Mouse (Mus musculus): ENCODE results near the gene Dusp10. TPM values are rescaled to one million over a fixed set of nuclear protein-coding genes. Genes with fewer than 3 reads are reported as not detected.
A peak's percentile ranks its signal among the peaks of the same experiment; 100 is the strongest.

Dusp10 gene
- polyA plus RNA-seq, 1 experiment from 2014 or later: 5.8 TPM

DNA sequence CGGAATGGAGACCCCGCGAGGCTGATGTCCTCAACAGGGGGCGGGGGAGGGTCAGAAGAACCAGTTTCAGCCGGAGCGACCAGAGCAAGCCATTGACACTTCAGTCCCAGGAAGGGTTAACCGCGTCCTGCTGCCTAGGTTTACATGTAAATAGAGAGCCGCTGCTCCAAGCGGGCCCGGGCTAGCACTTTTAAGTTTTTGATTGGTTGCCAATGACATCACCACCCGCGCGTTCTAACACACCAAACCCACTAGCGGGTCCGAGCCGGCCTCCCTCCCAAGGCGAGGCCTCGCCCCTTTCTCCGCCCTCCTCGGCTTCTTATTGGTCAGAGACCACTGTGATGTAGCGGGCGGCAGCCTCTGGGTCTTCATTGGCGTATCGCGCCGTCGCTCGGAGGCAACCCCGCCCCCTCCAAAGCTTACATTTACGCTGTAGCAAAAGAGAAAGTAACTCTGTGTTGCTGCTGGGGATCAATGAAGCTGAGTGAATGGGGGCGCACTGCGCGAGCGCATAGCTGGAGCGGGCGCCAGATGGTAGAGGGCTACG, 21.0 kb downstream of the Dusp10 start, which contains the start of gene 1700056E22Rik:
TSS of gene 1700056E22Rik (minus strand) at position 291 of the 547 bp plus-strand sequence.
- H3K9me3 ChIP-seq (ENCODE audit: control insufficient read depth, low read length): no peaks in the 10 kb centered on the region
- H3K9ac ChIP-seq (ENCODE audit: low read length): peak within 1 kb of the TSS; percentile 95
- peaks cover 8% of the 10 kb centered on the region for H3K4me1 ChIP-seq (ENCODE audit: control insufficient read depth, insufficient read depth, low read length)
- DNase-seq (ENCODE audit: low spot score) (peak; percentile 99), ATAC-seq (ENCODE audit: insufficient read depth, low FRiP score, low TSS enrichment) (peak; percentile 99)
- under 1% methylated on average over 38 of the region's 38 CpGs for WGBS
- peak within 1 kb of the TSS; percentile 96 for H3K27ac ChIP-seq (ENCODE audit: low read depth, low read length)
- no peaks in the 10 kb centered on the region for H3K27me3 ChIP-seq (ENCODE audit: control insufficient read depth, insufficient read depth, low read length)
- no peaks in the 10 kb centered on the region for H3K36me3 ChIP-seq (ENCODE audit: control insufficient read depth, insufficient read depth, low read length)
- H3K4me3 ChIP-seq (ENCODE audit: low read depth, low read length): peak within 1 kb of the TSS; percentile 67
- H3K4me2 ChIP-seq (ENCODE audit: low read depth): peak within 1 kb of the TSS; percentile 82

DNA sequence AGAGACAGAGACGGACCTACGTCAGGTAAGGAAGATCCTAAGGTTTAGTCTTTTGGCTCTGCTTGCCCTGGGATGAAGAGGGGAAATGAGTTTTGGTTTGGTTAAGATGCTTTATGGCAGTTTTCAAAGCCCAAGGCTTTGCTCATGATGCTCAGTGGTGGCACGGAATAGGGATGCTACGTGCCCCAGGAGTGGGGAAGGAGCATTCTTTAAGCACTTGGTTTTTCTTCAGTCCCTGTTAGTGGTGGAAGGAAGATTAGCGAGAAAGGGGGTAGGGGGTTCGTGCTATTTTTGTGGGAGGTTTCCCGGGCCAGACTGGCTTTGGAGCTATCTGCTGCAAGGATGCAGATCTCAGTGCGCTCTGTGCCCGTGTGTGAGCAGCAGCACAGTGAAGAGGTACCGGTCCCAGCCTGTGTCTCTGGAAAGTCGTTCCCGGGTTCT, 21.7 kb downstream of the Dusp10 start:
- H3K27ac ChIP-seq (ENCODE audit: low read depth, low read length): peak overlapping the region; percentile 54; the same call in 1 of the 2 replicates
- no peaks in the 10 kb centered on the region for H3K9me3 ChIP-seq (ENCODE audit: control insufficient read depth, low read length)
- peak overlapping the region; percentile 53 for H3K9ac ChIP-seq (ENCODE audit: low read length)
- WGBS: 0% methylated on average over 12 of the region's 12 CpGs
- no peaks in the 10 kb centered on the region for H3K27me3 ChIP-seq (ENCODE audit: control insufficient read depth, insufficient read depth, low read length)
- peaks cover 8% of the 10 kb centered on the region for H3K4me1 ChIP-seq (ENCODE audit: control insufficient read depth, insufficient read depth, low read length)
- H3K36me3 ChIP-seq (ENCODE audit: control insufficient read depth, insufficient read depth, low read length): no peaks in the 10 kb centered on the region
- peak overlapping the region; percentile 67 for H3K4me3 ChIP-seq (ENCODE audit: low read depth, low read length)
- peak; percentile 56 for DNase-seq (ENCODE audit: low spot score)
- ATAC-seq (ENCODE audit: insufficient read depth, low FRiP score, low TSS enrichment): 0 out of 2 replicates have a peak, but pooled peaks have one; percentile 0
- H3K4me2 ChIP-seq (ENCODE audit: low read depth): peak overlapping the region; percentile 70

DNA sequence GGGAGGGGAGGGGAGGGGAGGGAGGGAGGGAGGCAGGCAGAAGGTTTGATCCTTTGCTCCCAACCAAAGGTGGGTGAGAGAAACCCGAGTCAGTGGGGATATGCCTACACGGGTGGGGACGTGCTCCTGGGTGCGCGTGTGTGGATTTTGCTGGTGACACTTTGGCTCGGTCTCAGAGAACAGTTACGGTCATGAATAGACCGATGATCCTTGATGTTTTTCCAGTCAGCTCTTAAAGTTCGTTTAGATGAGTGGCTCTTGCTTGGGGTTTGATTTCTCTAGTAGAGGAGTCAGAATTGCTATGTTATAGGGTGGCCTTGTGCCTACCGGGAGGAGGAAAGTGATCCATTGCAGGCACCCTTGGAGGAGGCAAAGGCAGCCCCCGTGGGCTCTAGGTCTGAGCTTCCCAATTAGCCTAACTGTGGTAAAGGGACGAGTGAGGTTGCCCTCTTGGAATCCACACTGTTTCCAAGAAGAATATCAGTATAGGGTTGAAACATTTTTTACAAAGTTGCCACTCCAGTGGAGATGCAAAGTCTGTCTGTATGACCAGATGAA, 22.3 kb downstream of the Dusp10 start:
- no peaks in the 10 kb centered on the region for H3K36me3 ChIP-seq (ENCODE audit: control insufficient read depth, insufficient read depth, low read length)
- H3K4me1 ChIP-seq (ENCODE audit: control insufficient read depth, insufficient read depth, low read length): peaks cover 8% of the 10 kb centered on the region
- ATAC-seq (ENCODE audit: insufficient read depth, low FRiP score, low TSS enrichment) (no peak), DNase-seq (ENCODE audit: low spot score) (no peak)
- no peaks in the 10 kb centered on the region for H3K27me3 ChIP-seq (ENCODE audit: control insufficient read depth, insufficient read depth, low read length)
- peak overlapping the region; percentile 70 for H3K4me2 ChIP-seq (ENCODE audit: low read depth)
- no peaks in the 10 kb centered on the region for H3K9me3 ChIP-seq (ENCODE audit: control insufficient read depth, low read length)
- H3K9ac ChIP-seq (ENCODE audit: low read length): 0 out of 2 replicates have a peak overlapping the region, but pooled peaks have one; percentile 24
- WGBS: 7% methylated on average over 12 of the region's 12 CpGs
- peak overlapping the region; percentile 67 for H3K4me3 ChIP-seq (ENCODE audit: low read depth, low read length)
- no peak overlapping the region for H3K27ac ChIP-seq (ENCODE audit: low read depth, low read length)

DNA sequence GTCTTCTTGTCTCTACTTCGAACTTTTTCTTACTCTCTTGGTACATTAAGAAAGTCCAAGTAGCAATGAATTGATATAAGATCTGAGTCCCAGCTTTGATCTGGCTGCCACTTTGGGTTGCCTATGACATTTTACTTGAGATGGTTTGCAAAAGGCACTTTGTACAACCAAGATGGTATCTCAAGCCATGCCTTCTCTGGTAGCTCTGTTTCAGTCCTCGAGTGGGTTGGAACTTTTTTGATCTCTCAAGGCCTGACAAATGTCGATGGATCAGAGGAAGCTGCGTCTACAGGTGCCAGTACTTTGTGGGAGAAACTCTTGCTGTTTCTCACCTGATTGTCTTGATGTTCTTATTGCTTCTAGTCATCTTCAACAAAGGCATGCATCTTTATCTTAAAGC, 24.7 kb downstream of the Dusp10 start:
- H3K4me2 ChIP-seq (ENCODE audit: low read depth): no peak overlapping the region
- no peak for DNase-seq (ENCODE audit: low spot score)
- WGBS: 90% methylated on average over 4 of the region's 4 CpGs

DNA sequence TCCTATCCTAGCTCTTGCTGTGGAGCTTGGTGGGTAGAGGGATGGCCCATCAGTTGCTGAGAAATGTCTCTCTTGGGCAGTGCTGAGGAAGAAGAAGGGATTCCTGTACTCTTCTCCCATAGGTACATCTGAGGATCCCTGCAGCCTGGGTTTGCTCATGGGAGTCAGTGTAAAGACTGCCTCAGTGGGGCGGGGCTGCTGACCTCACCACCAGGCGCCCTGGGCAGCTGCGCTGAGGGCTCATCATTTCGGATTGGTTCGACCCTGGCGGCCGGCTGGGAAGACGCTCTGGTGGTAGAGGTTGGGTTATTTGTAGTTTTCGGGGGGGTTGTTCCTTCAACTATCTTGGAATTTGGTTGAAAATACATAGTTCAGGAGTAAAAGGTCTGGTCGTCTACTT, 26.2 kb downstream of the Dusp10 start:
- ATAC-seq (ENCODE audit: insufficient read depth, low FRiP score, low TSS enrichment): no peak

More for the DNA sequence above, 24.7 kb downstream of the Dusp10 start:
- Histone ChIP-seq H3K27ac (ENCODE audit: low read depth, low read length) (no peak overlapping the region), H3K4me1 (ENCODE audit: control insufficient read depth, insufficient read depth, low read length) (peaks cover 7% of the 10 kb centered on the region), H3K9ac (ENCODE audit: low read length) (no peak overlapping the region), H3K27me3 (ENCODE audit: control insufficient read depth, insufficient read depth, low read length) (no peaks in the 10 kb centered on the region), H3K4me3 (ENCODE audit: low read depth, low read length) (no peak overlapping the region), H3K9me3 (ENCODE audit: control insufficient read depth, low read length) (no peaks in the 10 kb centered on the region), H3K36me3 (ENCODE audit: control insufficient read depth, insufficient read depth, low read length) (no peaks in the 10 kb centered on the region)
- no peak for ATAC-seq (ENCODE audit: insufficient read depth, low FRiP score, low TSS enrichment)

DNA sequence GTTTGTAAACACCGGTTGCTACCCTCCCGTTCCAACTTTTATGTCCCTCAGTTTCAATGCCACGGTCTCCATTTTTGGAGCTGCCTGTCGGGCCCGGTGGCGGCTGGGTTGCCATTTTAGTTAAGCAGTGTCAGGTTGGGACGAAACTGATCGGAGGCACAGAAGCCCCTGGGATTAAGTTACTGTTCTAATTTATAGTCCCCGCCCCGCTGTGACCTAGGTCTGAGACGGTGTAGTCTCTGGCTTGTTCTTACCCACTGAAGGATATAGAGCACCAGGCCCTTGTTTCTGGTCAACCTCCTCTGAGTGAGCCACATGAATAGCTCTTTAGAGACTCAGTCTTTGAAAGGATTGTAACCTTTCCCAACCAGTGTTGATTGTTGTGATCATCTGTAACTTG, 27.1 kb downstream of the Dusp10 start:
- H3K4me1 ChIP-seq (ENCODE audit: control insufficient read depth, insufficient read depth, low read length): peaks cover 5% of the 10 kb centered on the region; the same call in 1 of the 2 replicates
- no peak overlapping the region for H3K4me2 ChIP-seq (ENCODE audit: low read depth)
- H3K27ac ChIP-seq (ENCODE audit: low read depth, low read length): no peak overlapping the region
- no peaks in the 10 kb centered on the region for H3K9me3 ChIP-seq (ENCODE audit: control insufficient read depth, low read length)
- H3K36me3 ChIP-seq (ENCODE audit: control insufficient read depth, insufficient read depth, low read length): no peaks in the 10 kb centered on the region
- H3K9ac ChIP-seq (ENCODE audit: low read length): no peak overlapping the region
- WGBS: 81% methylated on average over 11 of the region's 11 CpGs
- no peaks in the 10 kb centered on the region for H3K27me3 ChIP-seq (ENCODE audit: control insufficient read depth, insufficient read depth, low read length)
- ATAC-seq (ENCODE audit: insufficient read depth, low FRiP score, low TSS enrichment): no peak
- no peak for DNase-seq (ENCODE audit: low spot score)
- H3K4me3 ChIP-seq (ENCODE audit: low read depth, low read length): no peak overlapping the region

More for the DNA sequence above, 26.2 kb downstream of the Dusp10 start:
- peaks cover 5% of the 10 kb centered on the region; the same call in 1 of the 2 replicates for H3K4me1 ChIP-seq (ENCODE audit: control insufficient read depth, insufficient read depth, low read length)
- no peaks in the 10 kb centered on the region for H3K27me3 ChIP-seq (ENCODE audit: control insufficient read depth, insufficient read depth, low read length)
- no peak overlapping the region for H3K4me3 ChIP-seq (ENCODE audit: low read depth, low read length)
- no peaks in the 10 kb centered on the region for H3K9me3 ChIP-seq (ENCODE audit: control insufficient read depth, low read length)
- no peak for DNase-seq (ENCODE audit: low spot score)
- H3K9ac ChIP-seq (ENCODE audit: low read length): no peak overlapping the region
- 92% methylated on average over 10 of the region's 10 CpGs for WGBS
- no peak overlapping the region for H3K4me2 ChIP-seq (ENCODE audit: low read depth)
- H3K27ac ChIP-seq (ENCODE audit: low read depth, low read length): no peak overlapping the region
- no peaks in the 10 kb centered on the region for H3K36me3 ChIP-seq (ENCODE audit: control insufficient read depth, insufficient read depth, low read length)

DNA sequence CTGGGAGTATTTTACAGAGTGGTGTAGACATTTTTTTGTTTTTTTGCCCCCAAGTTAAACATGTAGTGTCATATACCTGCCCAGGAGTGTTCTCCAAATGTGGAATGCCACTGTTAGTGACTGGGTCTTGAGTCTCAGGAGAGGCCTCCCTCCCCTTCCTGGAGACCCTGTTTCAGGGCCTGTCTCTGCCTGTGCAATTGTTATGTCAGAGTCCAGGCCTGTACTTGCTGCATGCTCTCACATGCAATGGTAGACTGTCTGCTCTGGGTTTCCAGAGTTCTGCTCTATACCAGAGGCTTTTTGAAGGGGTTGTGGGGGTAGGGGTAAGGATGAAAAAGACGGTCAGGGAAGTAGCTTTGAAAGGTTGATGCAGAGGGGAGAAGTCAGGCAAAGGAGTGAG, 27.8 kb downstream of the Dusp10 start:
- no peaks in the 10 kb centered on the region for H3K36me3 ChIP-seq (ENCODE audit: control insufficient read depth, insufficient read depth, low read length)
- no peak overlapping the region for H3K27ac ChIP-seq (ENCODE audit: low read depth, low read length)
- ATAC-seq (ENCODE audit: insufficient read depth, low FRiP score, low TSS enrichment) (no peak), DNase-seq (ENCODE audit: low spot score) (no peak)
- H3K4me3 ChIP-seq (ENCODE audit: low read depth, low read length): no peak overlapping the region
- H3K4me2 ChIP-seq (ENCODE audit: low read depth): no peak overlapping the region
- H3K27me3 ChIP-seq (ENCODE audit: control insufficient read depth, insufficient read depth, low read length): no peaks in the 10 kb centered on the region
- H3K9ac ChIP-seq (ENCODE audit: low read length): no peak overlapping the region
- 86% methylated on average over 1 of the region's 1 CpGs for WGBS
- H3K9me3 ChIP-seq (ENCODE audit: control insufficient read depth, low read length): no peaks in the 10 kb centered on the region
- H3K4me1 ChIP-seq (ENCODE audit: control insufficient read depth, insufficient read depth, low read length): peaks cover 4% of the 10 kb centered on the region; the same call in 1 of the 2 replicates

DNA sequence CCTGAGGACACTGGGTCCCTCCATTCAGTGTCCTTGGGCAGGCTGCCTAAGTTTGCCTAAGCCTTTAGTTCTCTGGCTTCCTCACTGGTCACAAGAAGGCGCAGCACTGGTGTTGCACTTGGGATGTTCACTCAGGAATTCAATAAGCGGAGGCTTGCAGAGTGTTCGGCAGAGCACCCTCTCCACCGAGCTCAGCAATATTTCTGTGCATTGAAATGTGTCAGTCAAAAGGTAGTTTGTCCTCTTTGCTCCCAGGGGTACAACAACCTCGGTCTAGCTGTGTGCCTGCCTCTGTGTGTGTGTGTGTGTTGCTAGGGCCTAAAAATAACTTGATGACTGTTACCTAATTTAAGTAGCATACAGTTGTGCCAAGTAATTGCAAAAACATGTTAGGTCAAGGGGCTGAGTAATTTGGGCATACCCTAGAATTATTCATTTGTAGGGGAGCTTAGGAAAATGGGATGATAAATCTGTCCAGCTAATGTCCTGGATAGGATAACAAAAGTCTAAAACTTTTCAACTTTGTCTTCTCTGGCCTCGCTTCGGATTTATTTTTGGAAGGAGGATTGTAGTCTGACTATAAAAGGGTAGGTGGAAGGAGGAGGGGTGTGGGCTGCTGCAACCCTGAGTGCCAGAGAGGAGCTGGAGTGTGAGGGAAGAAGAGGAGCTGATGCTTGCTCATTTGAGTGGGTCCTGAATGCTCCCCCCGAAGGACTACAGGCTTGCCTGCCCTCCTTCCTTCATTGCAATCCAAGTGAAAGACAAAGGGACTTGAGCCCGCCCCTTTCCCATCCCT, 28.9 kb downstream of the Dusp10 start:
- 73% methylated on average over 9 of the region's 9 CpGs for WGBS
- no peaks in the 10 kb centered on the region for H3K9me3 ChIP-seq (ENCODE audit: control insufficient read depth, low read length)
- H3K9ac ChIP-seq (ENCODE audit: low read length): no peak overlapping the region
- H3K27me3 ChIP-seq (ENCODE audit: control insufficient read depth, insufficient read depth, low read length): no peaks in the 10 kb centered on the region
- no peak overlapping the region for H3K27ac ChIP-seq (ENCODE audit: low read depth, low read length)
- H3K4me3 ChIP-seq (ENCODE audit: low read depth, low read length): no peak overlapping the region
- no peak overlapping the region for H3K4me2 ChIP-seq (ENCODE audit: low read depth)
- H3K4me1 ChIP-seq (ENCODE audit: control insufficient read depth, insufficient read depth, low read length): peaks cover 4% of the 10 kb centered on the region; the same call in 1 of the 2 replicates
- no peak for ATAC-seq (ENCODE audit: insufficient read depth, low FRiP score, low TSS enrichment)
- no peaks in the 10 kb centered on the region for H3K36me3 ChIP-seq (ENCODE audit: control insufficient read depth, insufficient read depth, low read length)
- no peak for DNase-seq (ENCODE audit: low spot score)

Measured in neural tube, embryonic 11.5 days (tissue).